Mouse (Mus musculus): ENCODE measurements around the gene Trim63.

GRCm38 (mm10) chr4:134348078-134348477 is 33.2 kb downstream of the Trim63 start:
- TF ChIP-seq CTCF (IDR thresholded peaks at IDR 0.05; ENCODE audit: extremely low read depth, insufficient read length, insufficient replicate concordance, low read depth, low read length) (0 out of 2 replicates have a peak, but pooled peaks have one; percentile 2), POLR2A (IDR thresholded peaks at IDR 0.05; ENCODE audit: low read depth, low read length) (peak; percentile 10; the same call in 1 of the 2 replicates)

All from small intestine, adult 2 months (tissue).